Mouse (Mus musculus): ENCODE measurements around the gene Olfr544. TPM values are rescaled to one million over a fixed set of nuclear protein-coding genes. Genes with fewer than 3 reads are reported as not detected.

The Olfr544 gene
- polyA plus RNA-seq, 1 experiment = not detected

DNA sequence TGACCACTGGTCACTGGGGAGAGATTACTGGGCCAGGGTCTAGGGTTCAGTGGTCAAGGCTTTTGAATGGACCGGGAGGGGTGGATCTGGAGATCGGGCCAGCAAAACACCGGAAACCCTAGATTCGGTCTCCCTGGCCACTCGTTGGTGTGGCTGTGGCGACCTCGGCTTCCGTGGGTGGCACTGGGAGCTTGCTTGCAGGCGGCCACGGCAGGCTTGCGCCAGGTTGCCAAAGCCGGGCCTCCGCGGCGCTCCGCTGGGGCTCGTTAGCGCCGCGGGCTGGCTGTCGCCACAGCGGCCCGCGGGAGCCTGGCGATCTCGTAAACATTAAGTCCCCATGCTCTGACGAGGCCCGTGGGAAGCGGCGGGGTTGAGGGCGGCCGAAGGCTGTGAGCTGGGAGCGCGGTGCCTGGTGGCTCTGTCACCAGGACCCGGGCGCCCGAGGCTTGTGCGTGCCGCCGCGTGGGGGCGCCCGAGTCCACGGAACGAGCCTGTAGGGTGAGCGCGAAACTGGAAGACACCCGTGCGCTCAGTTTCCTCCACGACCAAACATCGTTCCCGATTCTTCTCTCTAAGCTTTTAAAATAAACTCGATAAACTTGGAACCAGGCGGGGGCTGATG is 24.8 kb upstream of the Olfr544 start:
- Histone ChIP-seq H3K36me3 (ENCODE audit: control insufficient read depth, insufficient read depth, low read length) (no peaks in the 10 kb centered on the region), H3K4me1 (replicated peaks; ENCODE audit: control insufficient read depth, insufficient read depth, low read length) (peaks cover 4% of the 10 kb centered on the region), H3K4me3 (ENCODE audit: control insufficient read depth, insufficient read depth, low read length) (peak overlapping the region; percentile 42), H3K27me3 (ENCODE audit: control insufficient read depth, insufficient read depth, low read length) (no peaks in the 10 kb centered on the region), H3K27ac (ENCODE audit: control insufficient read depth, insufficient read depth, low read length) (no peak overlapping the region)
- DNase-seq = peak; percentile 89
- WGBS = 2% methylated on average over 54 of the region's 54 CpGs
- TF ChIP-seq CTCF (IDR thresholded peaks at IDR 0.05; ENCODE audit: borderline replicate concordance, control insufficient read depth, extremely low read depth, insufficient read depth, low read length, poor library complexity) (peak; percentile 98), POLR2A (IDR thresholded peaks at IDR 0.05; ENCODE audit: control insufficient read depth, extremely low read depth, insufficient read depth, low read length, poor library complexity) (no peak)

DNA sequence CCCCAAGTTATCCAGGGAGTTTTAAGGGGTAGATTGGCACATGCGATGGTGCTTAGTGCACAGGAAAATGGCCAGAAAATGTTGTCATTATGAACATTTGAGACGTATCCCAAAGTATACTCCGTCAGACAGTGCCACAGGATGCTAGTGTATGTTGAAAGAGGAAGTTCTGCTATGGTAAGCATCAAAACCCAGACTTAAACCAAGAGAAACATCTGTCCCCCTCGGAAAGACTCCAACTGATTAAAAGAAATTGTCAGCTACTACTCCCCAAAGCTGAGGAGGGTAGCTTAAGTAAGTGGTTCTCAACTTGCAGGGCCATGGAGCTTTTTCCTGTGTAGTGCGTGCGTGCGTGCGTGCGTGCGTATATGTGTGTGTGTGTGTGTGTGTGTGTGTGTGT is 23.8 kb upstream of the Olfr544 start:
- Histone ChIP-seq H3K4me1 (replicated peaks; ENCODE audit: control insufficient read depth, insufficient read depth, low read length) (peaks cover 4% of the 10 kb centered on the region), H3K27ac (ENCODE audit: control insufficient read depth, insufficient read depth, low read length) (no peak overlapping the region), H3K27me3 (ENCODE audit: control insufficient read depth, insufficient read depth, low read length) (no peaks in the 10 kb centered on the region), H3K36me3 (ENCODE audit: control insufficient read depth, insufficient read depth, low read length) (no peaks in the 10 kb centered on the region), H3K4me3 (ENCODE audit: control insufficient read depth, insufficient read depth, low read length) (no peak overlapping the region)
- DNase-seq = no peak
- 55% methylated on average over 10 of the region's 10 CpGs for WGBS
- no peak for TF ChIP-seq CTCF (IDR thresholded peaks at IDR 0.05; ENCODE audit: borderline replicate concordance, control insufficient read depth, extremely low read depth, insufficient read depth, low read length, poor library complexity)
- no peak for TF ChIP-seq POLR2A (IDR thresholded peaks at IDR 0.05; ENCODE audit: control insufficient read depth, extremely low read depth, insufficient read depth, low read length, poor library complexity)

DNA sequence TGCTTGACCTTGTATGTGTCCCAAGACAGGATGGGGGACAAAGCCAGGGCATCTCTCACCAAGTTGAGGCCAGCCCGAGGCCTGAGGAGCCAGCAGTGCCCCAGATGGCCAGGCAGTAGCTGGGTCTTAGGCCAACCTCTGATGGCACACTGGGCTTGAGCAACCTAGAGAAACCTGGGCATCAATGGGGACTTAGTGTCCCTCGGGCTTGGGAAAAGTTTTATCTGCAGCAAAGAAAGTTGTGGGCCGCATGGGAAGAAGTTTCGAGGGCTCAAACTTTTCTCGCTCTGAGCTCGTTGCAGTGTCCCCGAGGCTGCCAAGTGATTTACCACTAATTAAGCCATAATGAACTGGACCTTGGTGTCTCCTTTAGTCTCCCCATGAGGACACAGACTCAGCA is 21.6 kb upstream of the Olfr544 start:
- H3K27ac ChIP-seq (ENCODE audit: control insufficient read depth, insufficient read depth, low read length) = no peak overlapping the region
- peaks cover 4% of the 10 kb centered on the region for H3K4me1 ChIP-seq (replicated peaks; ENCODE audit: control insufficient read depth, insufficient read depth, low read length)
- 94% methylated on average over 7 of the region's 7 CpGs for WGBS
- H3K27me3 ChIP-seq (ENCODE audit: control insufficient read depth, insufficient read depth, low read length) = no peaks in the 10 kb centered on the region
- no peaks in the 10 kb centered on the region for H3K36me3 ChIP-seq (ENCODE audit: control insufficient read depth, insufficient read depth, low read length)
- H3K4me3 ChIP-seq (ENCODE audit: control insufficient read depth, insufficient read depth, low read length) = no peak overlapping the region
- no peak for TF ChIP-seq POLR2A (IDR thresholded peaks at IDR 0.05; ENCODE audit: control insufficient read depth, extremely low read depth, insufficient read depth, low read length, poor library complexity)
- no peak for DNase-seq

- Histone ChIP-seq H3K36me3 (ENCODE audit: control insufficient read depth, insufficient read depth, low read length) (no peaks in the 10 kb centered on the region), H3K27ac (ENCODE audit: control insufficient read depth, insufficient read depth, low read length) (no peak overlapping the region), H3K27me3 (ENCODE audit: control insufficient read depth, insufficient read depth, low read length) (no peaks in the 10 kb centered on the region), H3K4me1 (replicated peaks; ENCODE audit: control insufficient read depth, insufficient read depth, low read length) (peaks cover 4% of the 10 kb centered on the region), H3K4me3 (ENCODE audit: control insufficient read depth, insufficient read depth, low read length) (no peak overlapping the region)
- no peak for TF ChIP-seq CTCF (IDR thresholded peaks at IDR 0.05; ENCODE audit: borderline replicate concordance, control insufficient read depth, extremely low read depth, insufficient read depth, low read length, poor library complexity)
- no peak for TF ChIP-seq POLR2A (IDR thresholded peaks at IDR 0.05; ENCODE audit: control insufficient read depth, extremely low read depth, insufficient read depth, low read length, poor library complexity)
- WGBS = 94% methylated on average over 6 of the region's 6 CpGs
- no peak for DNase-seq
Observed at GRCm38 (mm10) chr7:102508666-102509065, 20.6 kb upstream of the Olfr544 start.

- TF ChIP-seq POLR2A (IDR thresholded peaks at IDR 0.05; ENCODE audit: control insufficient read depth, extremely low read depth, insufficient read depth, low read length, poor library complexity) (no peak), CTCF (IDR thresholded peaks at IDR 0.05; ENCODE audit: borderline replicate concordance, control insufficient read depth, extremely low read depth, insufficient read depth, low read length, poor library complexity) (no peak)
Observed at GRCm38 (mm10) chr7:102508066-102508465, 20.0 kb upstream of the Olfr544 start.

GRCm38 (mm10) chr7:102506848-102507247 is 18.7 kb upstream of the Olfr544 start:
- no peak overlapping the region for H3K4me3 ChIP-seq (ENCODE audit: control insufficient read depth, insufficient read depth, low read length)
- no peaks in the 10 kb centered on the region for H3K36me3 ChIP-seq (ENCODE audit: control insufficient read depth, insufficient read depth, low read length)
- TF ChIP-seq CTCF (IDR thresholded peaks at IDR 0.05; ENCODE audit: borderline replicate concordance, control insufficient read depth, extremely low read depth, insufficient read depth, low read length, poor library complexity) = peak; percentile 71; the same call in 1 of the 2 replicates
- TF ChIP-seq POLR2A (IDR thresholded peaks at IDR 0.05; ENCODE audit: control insufficient read depth, extremely low read depth, insufficient read depth, low read length, poor library complexity) = no peak
- no peak overlapping the region for H3K27ac ChIP-seq (ENCODE audit: control insufficient read depth, insufficient read depth, low read length)
- DNase-seq = peak; percentile 73
- 41% methylated on average over 3 of the region's 3 CpGs for WGBS
- H3K4me1 ChIP-seq (replicated peaks; ENCODE audit: control insufficient read depth, insufficient read depth, low read length) = no peaks in the 10 kb centered on the region
- H3K27me3 ChIP-seq (ENCODE audit: control insufficient read depth, insufficient read depth, low read length) = no peaks in the 10 kb centered on the region

More at GRCm38 (mm10) chr7:102508066-102508465, 20.0 kb upstream of the Olfr544 start:
- Histone ChIP-seq H3K27ac (ENCODE audit: control insufficient read depth, insufficient read depth, low read length) (no peak overlapping the region), H3K4me3 (ENCODE audit: control insufficient read depth, insufficient read depth, low read length) (no peak overlapping the region), H3K27me3 (ENCODE audit: control insufficient read depth, insufficient read depth, low read length) (no peaks in the 10 kb centered on the region), H3K36me3 (ENCODE audit: control insufficient read depth, insufficient read depth, low read length) (no peaks in the 10 kb centered on the region), H3K4me1 (replicated peaks; ENCODE audit: control insufficient read depth, insufficient read depth, low read length) (peaks cover 4% of the 10 kb centered on the region)
- no peak for DNase-seq
- 95% methylated on average over 9 of the region's 9 CpGs for WGBS

DNA sequence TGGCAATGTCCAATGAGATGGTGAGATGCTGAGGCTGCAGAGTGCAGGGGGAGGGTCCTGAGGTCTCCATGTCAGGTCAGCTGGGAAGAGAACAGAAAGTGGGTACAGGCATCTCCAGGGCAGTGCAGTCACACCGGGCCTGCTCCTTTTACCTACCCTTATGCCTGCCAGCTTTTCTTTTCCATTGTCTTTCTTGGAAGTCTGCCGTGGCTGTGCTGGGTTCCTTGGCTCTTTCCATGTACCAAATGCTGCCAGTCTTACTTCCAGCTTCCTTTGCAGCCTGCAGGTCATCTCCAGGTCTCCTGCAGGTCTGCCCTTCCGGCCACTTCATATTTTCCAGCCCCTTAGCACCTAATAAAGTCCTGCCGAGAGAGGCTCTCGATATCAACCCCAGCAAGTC is 13.9 kb upstream of the Olfr544 start:
- no peaks in the 10 kb centered on the region for H3K27me3 ChIP-seq (ENCODE audit: control insufficient read depth, insufficient read depth, low read length)
- H3K36me3 ChIP-seq (ENCODE audit: control insufficient read depth, insufficient read depth, low read length) = no peaks in the 10 kb centered on the region
- no peak overlapping the region for H3K4me3 ChIP-seq (ENCODE audit: control insufficient read depth, insufficient read depth, low read length)
- TF ChIP-seq POLR2A (IDR thresholded peaks at IDR 0.05; ENCODE audit: control insufficient read depth, extremely low read depth, insufficient read depth, low read length, poor library complexity) (no peak), CTCF (IDR thresholded peaks at IDR 0.05; ENCODE audit: borderline replicate concordance, control insufficient read depth, extremely low read depth, insufficient read depth, low read length, poor library complexity) (no peak)
- H3K4me1 ChIP-seq (replicated peaks; ENCODE audit: control insufficient read depth, insufficient read depth, low read length) = no peaks in the 10 kb centered on the region
- no peak overlapping the region for H3K27ac ChIP-seq (ENCODE audit: control insufficient read depth, insufficient read depth, low read length)
- no peak for DNase-seq
- 94% methylated on average over 5 of the region's 5 CpGs for WGBS
